Mouse (Mus musculus) MEL (cell line): ENCODE data around the gene Sema5a. TPM values are rescaled to one million over a fixed set of nuclear protein-coding genes. Genes with fewer than 3 reads are reported as not detected.

ENCODE experiments used
- DNase-seq: peaks from one replicate; pipeline ENCODE4 v3.0.0; 2011; ENCODE audit warnings: low read depth, low spot score
- H3K27ac ChIP-seq: 2 replicates; pipeline ENCODE4 v1.5.1; 2012; ENCODE audit warnings: low read depth, mild to moderate bottlenecking, control low read depth, low read length, moderate library complexity; ENCODE audit not compliant: control insufficient read depth
- H3K27me3 ChIP-seq, 2 experiments: fragments of 150-350 bp in 1 of 2; sonication (generic) in 1 of 2; 2 replicates each; pipeline ENCODE4 v1.6.1; 2012; ENCODE audit warnings: low read length in 2 of 2, mild to moderate bottlenecking in 2 of 2, improper control_type of control experiment in 1 of 2, moderate library complexity in 1 of 2; ENCODE audit not compliant: insufficient read depth in 2 of 2, control insufficient read depth in 1 of 2
- H3K36me3 ChIP-seq, 2 experiments: 2 replicates each; pipeline ENCODE4 v1.6.1; 2012 to 2014; ENCODE audit warnings: low read length in 2 of 2, improper control_type of control experiment in 1 of 2, inconsistent platforms in 1 of 2, mild to moderate bottlenecking in 1 of 2; ENCODE audit not compliant: insufficient read depth in 2 of 2, control insufficient read depth in 1 of 2
- H3K4me1 ChIP-seq, 2 experiments: fragments of 150-350 bp in 1 of 2; sonication (generic) in 1 of 2; 2 replicates each; pipeline ENCODE4 v1.6.1; 2012; ENCODE audit warnings: low read length in 2 of 2, improper control_type of control experiment in 1 of 2, mild to moderate bottlenecking in 1 of 2; ENCODE audit not compliant: insufficient read depth in 2 of 2, control insufficient read depth in 1 of 2
- H3K4me3 ChIP-seq, 2 experiments: fragments of 150-350 bp in 1 of 2; sonication (generic) in 1 of 2; 2 replicates each; pipeline ENCODE4 v1.5.1; 2012; ENCODE audit warnings: low read depth in 2 of 2, low read length in 2 of 2, mild to moderate bottlenecking in 2 of 2, moderate library complexity in 2 of 2, control low read depth in 1 of 2, improper control_type of control experiment in 1 of 2; ENCODE audit not compliant: control insufficient read depth in 1 of 2, insufficient read depth in 1 of 2
- H3K79me2 ChIP-seq: 2 replicates; pipeline ENCODE4 v1.6.1; 2012; ENCODE audit warnings: mild to moderate bottlenecking, low read length, moderate library complexity; ENCODE audit not compliant: control insufficient read depth, poor library complexity, insufficient read depth
- H3K9ac ChIP-seq: 2 replicates; pipeline ENCODE4 v1.6.1; 2012; ENCODE audit warnings: low read depth, mild to moderate bottlenecking, control low read depth, low read length, moderate library complexity; ENCODE audit not compliant: control insufficient read depth, poor library complexity, severe bottlenecking
- H3K9me3 ChIP-seq: fragments of 150-350 bp; sonication (generic); replicated peaks from 2 replicates; pipeline ENCODE4 v1.6.1; 2012; ENCODE audit warnings: mild to moderate bottlenecking, low read length, improper control_type of control experiment, moderate library complexity; ENCODE audit not compliant: insufficient read depth
- BHLHE40 ChIP-seq: IDR thresholded peaks from 2 replicates; pipeline ENCODE4 v1.6.1; 2012; ENCODE audit warnings: low read depth, mild to moderate bottlenecking, inconsistent platforms, low read length, improper control_type of control experiment, borderline replicate concordance
- CHD2 ChIP-seq: IDR thresholded peaks from 2 replicates; pipeline ENCODE4 v1.6.1; 2011; ENCODE audit warnings: low read length, improper control_type of control experiment
- CTCF ChIP-seq, 3 experiments: IDR thresholded peaks in 2 of 3; conservative IDR thresholded peaks in 1 of 3; 2 replicates each; pipeline ENCODE4 v1.5.1; 2011 to 2012; ENCODE audit warnings: low read length in 3 of 3, low read depth in 2 of 3, mild to moderate bottlenecking in 2 of 3, improper control_type of control experiment in 1 of 3, inconsistent platforms in 1 of 3, mixed read lengths in 1 of 3, moderate library complexity in 1 of 3; ENCODE audit not compliant: control insufficient read depth in 1 of 3, insufficient read depth in 1 of 3, poor library complexity in 1 of 3, severe bottlenecking in 1 of 3
- E2F4 ChIP-seq: IDR thresholded peaks from 2 replicates; pipeline ENCODE4 v1.6.1; 2011; ENCODE audit warnings: low read depth, low read length, improper control_type of control experiment, borderline replicate concordance
- ELF1 ChIP-seq: IDR thresholded peaks from 2 replicates; pipeline ENCODE4 v1.6.1; 2014; ENCODE audit warnings: low read depth, mild to moderate bottlenecking, inconsistent platforms, low read length, improper control_type of control experiment, moderate library complexity
- ETS1 ChIP-seq: IDR thresholded peaks from 2 replicates; pipeline ENCODE4 v1.6.1; 2012; ENCODE audit warnings: low read depth, mild to moderate bottlenecking, inconsistent platforms, low read length, improper control_type of control experiment, moderate library complexity
- GABPA ChIP-seq: IDR thresholded peaks from 2 replicates; pipeline ENCODE4 v1.6.1; 2012; ENCODE audit warnings: low read depth, mild to moderate bottlenecking, inconsistent platforms, low read length, improper control_type of control experiment, moderate library complexity
- GATA1 ChIP-seq: IDR thresholded peaks from 2 replicates; pipeline ENCODE4 v1.6.1; 2011; ENCODE audit warnings: low read depth, low read length, improper control_type of control experiment
- MAFK ChIP-seq: IDR thresholded peaks from 2 replicates; pipeline ENCODE4 v1.6.1; 2011; ENCODE audit warnings: low read depth, mild to moderate bottlenecking, low read length, improper control_type of control experiment, borderline replicate concordance
- MAX ChIP-seq: IDR thresholded peaks from 2 replicates; pipeline ENCODE4 v1.6.1; 2011; ENCODE audit warnings: low read length, improper control_type of control experiment
- MAZ ChIP-seq: IDR thresholded peaks from 2 replicates; pipeline ENCODE4 v1.6.1; 2012; ENCODE audit warnings: low read depth, mild to moderate bottlenecking, inconsistent platforms, low read length, improper control_type of control experiment
- MEF2A ChIP-seq: IDR thresholded peaks from 2 replicates; pipeline ENCODE4 v1.6.1; 2014; ENCODE audit warnings: low read depth, mild to moderate bottlenecking, inconsistent platforms, low read length, improper control_type of control experiment; ENCODE audit not compliant: poor library complexity, insufficient replicate concordance, severe bottlenecking; ENCODE audit errors: extremely low read depth
- MXI1 ChIP-seq: IDR thresholded peaks from 2 replicates; pipeline ENCODE4 v1.6.1; 2011; ENCODE audit warnings: mild to moderate bottlenecking, low read depth, low read length, improper control_type of control experiment
- MYB ChIP-seq: IDR thresholded peaks from 2 replicates; pipeline ENCODE4 v1.6.1; 2011; ENCODE audit warnings: mild to moderate bottlenecking, low read depth, low read length, improper control_type of control experiment
- NELFE ChIP-seq: IDR thresholded peaks from 2 replicates; pipeline ENCODE4 v1.6.1; 2011; ENCODE audit warnings: low read depth, low read length, improper control_type of control experiment
- NRF1 ChIP-seq: IDR thresholded peaks from 2 replicates; pipeline ENCODE4 v1.6.1; 2014; ENCODE audit warnings: low read depth, mild to moderate bottlenecking, inconsistent platforms, low read length, improper control_type of control experiment, moderate library complexity; ENCODE audit not compliant: poor library complexity, insufficient read depth, severe bottlenecking
- POLR2A ChIP-seq, 2 experiments: IDR thresholded peaks; 2 replicates each; pipeline ENCODE4 v1.6.1; 2011 to 2012; ENCODE audit warnings: low read length in 2 of 2, mild to moderate bottlenecking in 2 of 2, control low read depth in 1 of 2, improper control_type of control experiment in 1 of 2, low read depth in 1 of 2, moderate library complexity in 1 of 2; ENCODE audit not compliant: control insufficient read depth in 1 of 2, insufficient read depth in 1 of 2, poor library complexity in 1 of 2
- POLR2AphosphoS2 ChIP-seq: IDR thresholded peaks from 2 replicates; pipeline ENCODE4 v1.6.1; 2011; ENCODE audit warnings: low read length, improper control_type of control experiment
- POLR2AphosphoS5 ChIP-seq: IDR thresholded peaks from 2 replicates; pipeline ENCODE4 v1.6.1; 2012; ENCODE audit warnings: low read depth, borderline replicate concordance, mild to moderate bottlenecking, inconsistent platforms, low read length, moderate library complexity, mixed read lengths
- RAD21 ChIP-seq: IDR thresholded peaks from 2 replicates; pipeline ENCODE4 v1.6.1; 2011; ENCODE audit warnings: mild to moderate bottlenecking, low read depth, low read length, improper control_type of control experiment
- TAL1 ChIP-seq: IDR thresholded peaks from 2 replicates; pipeline ENCODE4 v1.6.1; 2012; ENCODE audit warnings: mild to moderate bottlenecking, inconsistent platforms, low read length, moderate library complexity, mixed read lengths
- UBTF ChIP-seq: IDR thresholded peaks from 2 replicates; pipeline ENCODE4 v1.6.1; 2012; ENCODE audit warnings: low read depth, mild to moderate bottlenecking, inconsistent platforms, low read length, improper control_type of control experiment, moderate library complexity, borderline replicate concordance; ENCODE audit not compliant: insufficient read depth
- USF1 ChIP-seq: IDR thresholded peaks from 2 replicates; pipeline ENCODE4 v1.6.1; 2014; ENCODE audit warnings: low read depth, mild to moderate bottlenecking, inconsistent platforms, low read length, improper control_type of control experiment, moderate library complexity
- ZC3H11A ChIP-seq: IDR thresholded peaks from 2 replicates; pipeline ENCODE4 v1.6.1; 2012; ENCODE audit warnings: low read depth, mild to moderate bottlenecking, inconsistent platforms, low read length, improper control_type of control experiment
- polyA plus RNA-seq, 2 experiments: library from polyadenylated mRNA; stranded (reverse) in 1 of 2; unstranded in 1 of 2; fragments of >175 nt in 1 of 2; fragments of >200 nt in 1 of 2; gene quantifications; 2 replicates each; pipeline versions ENCODE4 v1.2.1 to v1.2.4; 2012; ENCODE audit warnings: low replicate concordance in 2 of 2, low read depth in 1 of 2; ENCODE audit not compliant: insufficient read length in 2 of 2, insufficient read depth in 1 of 2, missing spikeins in 1 of 2
- total RNA-seq: library from RNA; depleted of rRNA; stranded (reverse); fragments of 300-350 nt; gene quantifications from 2 replicates; pipeline ENCODE4 v1.2.3, GENCODE M21; 2012

Sema5a gene
- total and polyA plus RNA-seq, 3 experiments = not detected

DNA sequence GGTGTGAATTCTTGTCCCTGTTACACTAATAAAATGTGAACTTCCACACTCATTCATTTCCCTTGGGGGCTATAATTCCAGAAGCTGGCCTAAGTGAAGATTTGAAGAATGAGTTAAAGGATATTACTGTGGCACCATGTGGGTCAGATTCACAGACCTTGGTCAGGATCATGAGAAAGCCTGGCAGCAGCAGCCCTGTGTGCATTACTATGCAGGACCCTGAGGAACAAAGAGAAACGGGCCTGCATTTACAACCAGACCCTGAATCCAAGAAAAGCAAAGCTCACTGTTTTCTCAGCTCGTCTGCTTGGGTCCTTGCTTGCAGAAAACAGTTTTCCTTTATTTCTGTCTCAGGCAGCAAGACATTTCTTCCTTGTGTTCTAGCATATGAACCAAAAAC lies 374.6 kb downstream of the Sema5a start:
- Histone ChIP-seq H3K27ac (no peak overlapping the region), H3K27me3 (no peaks in the 10 kb centered on the region), H3K36me3 (no peaks in the 10 kb centered on the region), H3K4me1 (no peaks in the 10 kb centered on the region), H3K4me3 (no peak overlapping the region), H3K79me2 (no peaks in the 10 kb centered on the region), H3K9me3 (no peaks in the 10 kb centered on the region; the same call in 1 of the 2 replicates), H3K9ac (no peak overlapping the region)
- no peak for DNase-seq
- TF ChIP-seq ETS1 (no peak), CTCF (IDR thresholded peaks at IDR 0.05 in 2 of 3, conservative IDR thresholded peaks at IDR 0.05 in 1 of 3; ENCODE audit: control insufficient read depth in 1 of 3, insufficient read depth in 1 of 3, low read depth in 2 of 3, low read length in 3 of 3, poor library complexity in 1 of 3, severe bottlenecking in 1 of 3) (no peak), MXI1 (no peak), UBTF (no peak), MYB (no peak), ZC3H11A (no peak), MAX (no peak), RAD21 (no peak), ELF1 (no peak), TAL1 (no peak), POLR2A (IDR thresholded peaks at IDR 0.05; ENCODE audit: control insufficient read depth in 1 of 2, insufficient read depth in 1 of 2, low read depth in 1 of 2, low read length in 2 of 2, poor library complexity in 1 of 2) (no peak), GATA1 (no peak), MEF2A (no peak), GABPA (no peak), NRF1 (no peak), NELFE (no peak), MAZ (no peak)

DNA sequence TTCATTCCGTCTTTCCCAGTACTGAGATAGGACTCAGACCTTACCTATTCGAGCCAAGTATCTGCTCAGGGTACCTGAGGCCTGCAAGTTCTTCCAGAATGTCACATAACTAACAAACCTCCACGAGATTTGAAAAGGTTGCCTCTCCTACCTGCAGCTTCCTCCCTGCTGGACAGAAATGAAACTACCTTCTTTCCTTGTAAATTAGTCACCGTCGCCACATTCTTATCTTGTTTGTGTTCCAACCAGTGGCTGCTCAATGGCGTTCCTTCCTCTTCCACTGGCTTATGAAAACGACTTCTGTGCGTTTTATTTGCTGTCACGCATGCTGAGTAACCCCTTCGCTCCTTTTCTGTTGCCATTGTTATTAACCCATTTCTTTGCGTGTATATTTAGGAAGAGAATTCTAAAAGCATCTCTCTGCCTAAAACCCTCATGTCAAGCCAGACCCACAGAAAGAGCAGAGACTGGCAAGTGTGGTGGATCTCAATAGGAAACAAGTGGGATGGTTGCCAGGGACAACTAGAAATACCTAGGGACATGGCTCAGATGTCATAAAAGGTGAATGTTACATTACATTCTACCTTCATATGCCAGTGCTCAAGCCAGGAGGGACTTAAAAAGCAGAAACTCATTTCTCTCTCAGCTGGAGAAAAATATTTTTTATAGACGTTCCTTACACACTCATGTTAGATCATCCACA lies 378.6 kb downstream of the Sema5a start:
- H3K4me1 ChIP-seq = no peaks in the 10 kb centered on the region
- DNase-seq = no peak
- H3K4me3 ChIP-seq = no peak overlapping the region
- no peaks in the 10 kb centered on the region for H3K79me2 ChIP-seq
- H3K27me3 ChIP-seq = no peaks in the 10 kb centered on the region
- TF ChIP-seq ZC3H11A (no peak), GABPA (no peak), USF1 (no peak), BHLHE40 (no peak), MYB (no peak), MAFK (no peak), NELFE (no peak), POLR2AphosphoS2 (no peak), ELF1 (no peak), POLR2AphosphoS5 (no peak), CHD2 (no peak), E2F4 (no peak)
- TF ChIP-seq, all 39 proteins: peak for 0
- H3K27ac ChIP-seq = no peak overlapping the region
- no peak overlapping the region for H3K9ac ChIP-seq
- no peaks in the 10 kb centered on the region for H3K9me3 ChIP-seq
- no peaks in the 10 kb centered on the region for H3K36me3 ChIP-seq
